Mouse (Mus musculus): ENCODE results near the gene Mri1.

- TF ChIP-seq CTCF (IDR thresholded peaks at IDR 0.05; ENCODE audit: low read depth, low read length), result no peak
- TF ChIP-seq POLR2A (IDR thresholded peaks at IDR 0.05; ENCODE audit: insufficient read depth, low read length), result no peak
Observed at GRCm38 (mm10) chr8:84291086-84291485, 34.0 kb upstream of the Mri1 start.
